Mouse (Mus musculus) CH12.LX (cell line): ENCODE data around the gene Heatr5b. TPM values are rescaled to one million over a fixed set of nuclear protein-coding genes. Genes with fewer than 3 reads are reported as not detected.

ENCODE experiments used
- DNase-seq: peaks from one replicate; pipeline ENCODE4 v3.0.0-alpha.2; 2013; ENCODE audit errors: extremely low read depth
- H3K27ac ChIP-seq: 2 replicates; pipeline ENCODE4 v1.5.1; 2012; ENCODE audit warnings: low read depth, mild to moderate bottlenecking, control low read depth, moderate library complexity; ENCODE audit not compliant: insufficient read depth
- H3K27me3 ChIP-seq: replicated peaks from 2 replicates; pipeline ENCODE3; 2012; ENCODE audit warnings: inconsistent platforms
- H3K36me3 ChIP-seq, 2 experiments: replicated peaks in 1 of 2; 2 replicates each; pipeline versions ENCODE3 to v1.6.1; 2012; ENCODE audit warnings: inconsistent platforms in 1 of 2, low read length in 1 of 2, mild to moderate bottlenecking in 1 of 2, mixed read lengths in 1 of 2, moderate library complexity in 1 of 2; ENCODE audit not compliant: control insufficient read depth in 1 of 2, insufficient read depth in 1 of 2
- H3K4me1 ChIP-seq, 2 experiments: 2 replicates each; pipeline ENCODE4 v1.6.1; 2012; ENCODE audit warnings: inconsistent platforms in 1 of 2, moderate library complexity in 1 of 2; ENCODE audit not compliant: insufficient read depth in 2 of 2, control insufficient read depth in 1 of 2
- H3K4me2 ChIP-seq: 2 replicates; pipeline ENCODE4 v1.6.1; 2012; ENCODE audit warnings: low read depth, mild to moderate bottlenecking, control low read depth; ENCODE audit not compliant: poor library complexity, insufficient read depth, severe bottlenecking
- H3K4me3 ChIP-seq, 3 experiments: fragments of 150-350 bp in 1 of 3; sonication (generic) in 1 of 3; replicated peaks in 1 of 3; 2 replicates each; pipeline versions ENCODE3 to v1.5.1; 2011 to 2012; ENCODE audit warnings: low read depth in 2 of 3, low read length in 2 of 3, mild to moderate bottlenecking in 2 of 3, moderate library complexity in 2 of 3, control low read depth in 1 of 3, improper control_type of control experiment in 1 of 3, inconsistent platforms in 1 of 3, mixed read lengths in 1 of 3; ENCODE audit not compliant: poor library complexity in 1 of 3
- H3K79me2 ChIP-seq: replicated peaks from 2 replicates; pipeline ENCODE4 v1.6.1; 2012; ENCODE audit warnings: mild to moderate bottlenecking, moderate library complexity; ENCODE audit not compliant: control insufficient read depth, poor library complexity, insufficient read depth, severe bottlenecking; ENCODE audit errors: extremely low read depth
- H3K9ac ChIP-seq: 2 replicates; pipeline ENCODE4 v1.6.1; 2012; ENCODE audit warnings: low read depth, mild to moderate bottlenecking, control low read depth, moderate library complexity; ENCODE audit not compliant: insufficient read depth
- H3K9me3 ChIP-seq: replicated peaks from 2 replicates; pipeline ENCODE3; 2012; ENCODE audit warnings: low read length, inconsistent platforms, mixed read lengths
- CHD1 ChIP-seq: IDR thresholded peaks from 2 replicates; pipeline ENCODE4 v1.6.1; 2012; ENCODE audit warnings: low read depth, low read length, improper control_type of control experiment, inconsistent platforms
- CTCF ChIP-seq, 2 experiments: IDR thresholded peaks in 1 of 2; conservative IDR thresholded peaks in 1 of 2; 2 replicates each; pipeline ENCODE4 v1.5.1; 2011 to 2012; ENCODE audit warnings: low read depth in 2 of 2, low read length in 2 of 2, improper control_type of control experiment in 1 of 2, inconsistent platforms in 1 of 2, mild to moderate bottlenecking in 1 of 2, moderate library complexity in 1 of 2
- E2F4 ChIP-seq: IDR thresholded peaks from 2 replicates; pipeline ENCODE4 v1.6.1; 2011; ENCODE audit warnings: low read depth, low read length, improper control_type of control experiment; ENCODE audit not compliant: insufficient replicate concordance
- ETS1 ChIP-seq: conservative IDR thresholded peaks from 2 replicates; pipeline ENCODE4 v1.6.1; 2012; ENCODE audit warnings: low read depth, mild to moderate bottlenecking, inconsistent platforms, low read length, improper control_type of control experiment, moderate library complexity
- GABPA ChIP-seq: IDR thresholded peaks from 2 replicates; pipeline ENCODE4 v1.6.1; 2012; ENCODE audit warnings: low read depth, low read length, improper control_type of control experiment, inconsistent platforms; ENCODE audit not compliant: insufficient replicate concordance
- IRF4 ChIP-seq: IDR thresholded peaks from 2 replicates; pipeline ENCODE4 v1.6.1; 2014; ENCODE audit warnings: low read depth, mild to moderate bottlenecking, inconsistent platforms, low read length, improper control_type of control experiment
- JUN ChIP-seq: IDR thresholded peaks from 2 replicates; pipeline ENCODE4 v1.6.1; 2011; ENCODE audit warnings: low read depth, mild to moderate bottlenecking, low read length, improper control_type of control experiment, moderate library complexity; ENCODE audit not compliant: insufficient read depth
- JUND ChIP-seq: conservative IDR thresholded peaks from 2 replicates; pipeline ENCODE4 v1.6.1; 2011; ENCODE audit warnings: low read depth, low read length, improper control_type of control experiment
- MAFK ChIP-seq: IDR thresholded peaks from 2 replicates; pipeline ENCODE4 v1.6.1; 2011; ENCODE audit warnings: low read length, improper control_type of control experiment; ENCODE audit not compliant: insufficient replicate concordance
- MAX ChIP-seq: IDR thresholded peaks from 2 replicates; pipeline ENCODE4 v1.6.1; 2011; ENCODE audit warnings: low read length, improper control_type of control experiment
- MAZ ChIP-seq: IDR thresholded peaks from 2 replicates; pipeline ENCODE4 v1.6.1; 2012; ENCODE audit warnings: low read depth, mild to moderate bottlenecking, inconsistent platforms, low read length, improper control_type of control experiment, moderate library complexity
- MEF2A ChIP-seq: IDR thresholded peaks from 2 replicates; pipeline ENCODE4 v1.6.1; 2014; ENCODE audit warnings: low read depth, mild to moderate bottlenecking, inconsistent platforms, low read length, improper control_type of control experiment, borderline replicate concordance
- MYC ChIP-seq: IDR thresholded peaks from 2 replicates; pipeline ENCODE4 v1.6.1; 2011; ENCODE audit warnings: low read depth, mild to moderate bottlenecking, improper control_type of control experiment, low read length
- NELFE ChIP-seq: IDR thresholded peaks from 2 replicates; pipeline ENCODE4 v1.6.1; 2011; ENCODE audit warnings: low read depth, low read length, improper control_type of control experiment
- PAX5 ChIP-seq: IDR thresholded peaks from 2 replicates; pipeline ENCODE4 v1.6.1; 2012; ENCODE audit warnings: low read length, inconsistent platforms, mixed read lengths
- POLR2AphosphoS2 ChIP-seq: IDR thresholded peaks from 2 replicates; pipeline ENCODE4 v1.6.1; 2011; ENCODE audit warnings: low read depth, low read length, improper control_type of control experiment
- RAD21 ChIP-seq: IDR thresholded peaks from 2 replicates; pipeline ENCODE4 v1.6.1; 2011; ENCODE audit warnings: low read depth, mild to moderate bottlenecking, low read length, improper control_type of control experiment, moderate library complexity
- RCOR1 ChIP-seq: conservative IDR thresholded peaks from 2 replicates; pipeline ENCODE4 v1.6.1; 2012; ENCODE audit warnings: low read depth, mild to moderate bottlenecking, inconsistent platforms, low read length, improper control_type of control experiment
- SMC3 ChIP-seq: IDR thresholded peaks from 2 replicates; pipeline ENCODE4 v1.6.1; 2011; ENCODE audit warnings: low read depth, low read length, improper control_type of control experiment
- TCF12 ChIP-seq: IDR thresholded peaks from 2 replicates; pipeline ENCODE4 v1.6.1; 2014; ENCODE audit warnings: low read depth, mild to moderate bottlenecking, inconsistent platforms, low read length, improper control_type of control experiment
- UBTF ChIP-seq: IDR thresholded peaks from 2 replicates; pipeline ENCODE4 v1.6.1; 2012; ENCODE audit warnings: low read depth, mild to moderate bottlenecking, inconsistent platforms, low read length, improper control_type of control experiment, moderate library complexity
- USF1 ChIP-seq: IDR thresholded peaks from 2 replicates; pipeline ENCODE4 v1.6.1; 2014; ENCODE audit warnings: low read depth, mild to moderate bottlenecking, inconsistent platforms, low read length, improper control_type of control experiment
- USF2 ChIP-seq: conservative IDR thresholded peaks from 2 replicates; pipeline ENCODE4 v1.6.1; 2011; ENCODE audit warnings: low read depth, low read length, improper control_type of control experiment
- dilution Hi-C: fragments of 300-500 bp; cut with MboI; formaldehyde crosslinking; loops from 2 replicates; pipeline ENCODE4 v1.14.3; 2020; ENCODE audit warnings: low sequenced_read_pairs; ENCODE audit not compliant: extremely low pct_unique_long_range_greater_than_20kb, extremely low pct_ligation_motif_present
- in situ Hi-C: fragments of 300-500 bp; cut with MboI; formaldehyde crosslinking; loops from 3 replicates; pipeline ENCODE4 v1.14.3; 2019; ENCODE audit warnings: low sequenced_read_pairs, low pct_ligation_motif_present, low pct_unique_long_range_greater_than_20kb, mixed read lengths
- polyA plus RNA-seq: library from polyadenylated mRNA; unstranded; fragments of >175 nt; gene quantifications from 2 replicates; pipeline ENCODE4 v1.2.1, GENCODE M21; 2012; ENCODE audit warnings: low read depth; ENCODE audit not compliant: insufficient read length
- total RNA-seq, 2 experiments: library from RNA; depleted of rRNA; stranded (reverse); fragments of 300-350 nt in 1 of 2; fragments of >200 nt in 1 of 2; gene quantifications; 2 replicates each; pipeline ENCODE4 v1.2.3; 2012 to 2014

The Heatr5b gene
- total and polyA plus RNA-seq, 3 experiments: 13.0 to 21.5 (median 17.9) TPM

DNA sequence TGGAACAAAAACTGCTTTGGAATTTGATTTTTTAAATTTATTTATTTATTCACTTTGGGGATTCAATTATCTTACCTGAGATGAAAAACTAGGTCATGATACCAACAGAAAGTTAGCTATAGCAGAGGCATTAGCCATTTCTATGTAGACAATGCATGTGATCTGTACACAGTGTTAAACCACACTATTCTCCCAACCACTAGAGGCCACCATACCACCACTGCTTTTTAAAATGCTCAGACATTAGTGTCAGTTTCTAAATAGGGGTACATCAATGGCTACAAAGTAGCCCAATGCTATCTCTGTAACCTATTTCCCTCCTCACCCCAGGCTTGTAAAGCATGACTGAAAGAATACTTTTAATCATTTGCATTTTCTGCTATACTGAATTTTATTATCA, 26.1 kb downstream of the Heatr5b start:
- Histone ChIP-seq H3K27me3 (no peaks in the 10 kb centered on the region), H3K4me2 (no peak overlapping the region), H3K79me2 (no peaks in the 10 kb centered on the region), H3K27ac (no peak overlapping the region), H3K9me3 (no peaks in the 10 kb centered on the region), H3K4me3 (no peak overlapping the region), H3K4me1 (no peaks in the 10 kb centered on the region), H3K36me3 (peaks cover 22 to 60% of the 10 kb centered on the region in 2 experiments), H3K9ac (no peak overlapping the region)
- in situ Hi-C loops: no loop called here
- dilution Hi-C loops: no loop called here
- peak; percentile 37 for DNase-seq
- TF ChIP-seq CTCF (conservative IDR thresholded peaks at IDR 0.05 in 1 of 2, IDR thresholded peaks at IDR 0.05 in 1 of 2; ENCODE audit: low read depth in 2 of 2, low read length in 2 of 2): peak; percentile 22 to 72; a peak in 3 of 4 replicates
- TF ChIP-seq SMC3: peak; percentile 44
- TF ChIP-seq USF1: no peak
- TF ChIP-seq RAD21: peak; percentile 77

DNA sequence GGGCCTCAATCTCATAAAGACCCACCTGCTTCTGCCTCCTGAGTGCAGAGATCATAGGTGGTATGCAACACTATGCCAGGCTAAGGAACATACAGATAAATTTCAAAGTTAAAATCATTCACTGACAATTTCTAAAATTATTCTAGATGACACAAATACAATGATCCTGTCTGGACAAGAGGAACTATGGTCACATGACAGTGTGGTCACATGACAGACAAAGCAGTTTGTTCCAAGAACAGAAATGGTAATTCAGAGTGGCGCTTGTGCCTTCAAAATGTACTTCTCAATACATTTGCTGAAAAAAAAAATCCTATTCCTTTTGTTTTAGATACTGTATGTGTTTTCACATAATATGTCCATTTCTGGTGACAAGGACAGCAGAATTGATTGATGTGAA, 37.9 kb downstream of the Heatr5b start:
- in situ Hi-C loops (no loop called here), dilution Hi-C loops (no loop called here)
- no peaks in the 10 kb centered on the region for H3K4me1 ChIP-seq
- TF ChIP-seq ETS1: no peak
- TF ChIP-seq MAZ: no peak
- TF ChIP-seq POLR2AphosphoS2: no peak
- no peak for TF ChIP-seq CHD1
- no peak for TF ChIP-seq RCOR1
- TF ChIP-seq SMC3: no peak
- TF ChIP-seq USF2: peak; percentile 72
- peak; percentile 41 for TF ChIP-seq USF1
- H3K27me3 ChIP-seq: no peaks in the 10 kb centered on the region
- H3K27ac ChIP-seq: no peak overlapping the region
- no peak overlapping the region for H3K9ac ChIP-seq
- peak; percentile 7 for DNase-seq
- no peaks in the 10 kb centered on the region for H3K9me3 ChIP-seq
- H3K79me2 ChIP-seq: no peaks in the 10 kb centered on the region
- no peak overlapping the region for H3K4me2 ChIP-seq
- peaks cover 33 to 87% of the 10 kb centered on the region in 2 experiments for H3K36me3 ChIP-seq
- H3K4me3 ChIP-seq: no peak overlapping the region

DNA sequence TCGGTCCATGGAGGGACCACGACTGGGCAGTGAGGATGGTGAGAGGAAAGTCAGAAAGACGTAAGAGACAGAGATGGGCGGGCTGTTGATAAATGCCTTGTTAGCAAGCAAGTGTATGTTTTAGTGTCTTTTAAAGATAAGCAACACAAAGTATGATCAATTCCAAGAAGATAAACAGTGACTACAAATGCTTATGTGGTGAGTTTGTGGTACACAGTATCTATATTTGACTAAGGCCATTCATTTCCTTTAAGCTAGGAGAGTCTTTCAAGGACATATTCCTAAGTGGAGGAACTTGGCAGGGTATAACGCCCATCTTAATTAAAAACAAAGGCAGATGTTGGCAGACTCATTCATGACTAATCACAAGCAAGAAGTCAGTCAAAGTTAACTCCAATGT, 40.8 kb downstream of the Heatr5b start:
- in situ Hi-C loops: no loop called here
- H3K4me2 ChIP-seq: no peak overlapping the region
- H3K9ac ChIP-seq: no peak overlapping the region
- H3K79me2 ChIP-seq: no peaks in the 10 kb centered on the region
- H3K4me1 ChIP-seq: no peaks in the 10 kb centered on the region
- no peaks in the 10 kb centered on the region for H3K27me3 ChIP-seq
- H3K36me3 ChIP-seq: peaks cover 40 to 82% of the 10 kb centered on the region in 2 experiments
- DNase-seq: no peak
- no peaks in the 10 kb centered on the region for H3K9me3 ChIP-seq
- TF ChIP-seq UBTF (no peak), JUN (no peak), E2F4 (no peak), SMC3 (no peak), MEF2A (no peak), NELFE (no peak), IRF4 (no peak), MAX (no peak), RAD21 (no peak), MAZ (no peak), PAX5 (no peak), MYC (no peak), RCOR1 (no peak), USF1 (no peak), TCF12 (no peak), GABPA (no peak), ETS1 (no peak), MAFK (no peak), JUND (no peak), POLR2AphosphoS2 (no peak)
- no peak overlapping the region for H3K4me3 ChIP-seq
- dilution Hi-C loops: no loop called here
- no peak overlapping the region for H3K27ac ChIP-seq
